Mouse (Mus musculus) lung, adult 2 months (tissue): ENCODE results near the gene Mphosph10.

Experiments used
- CTCF ChIP-seq: fragments of 200-500 bp; IDR thresholded peaks from 2 replicates; pipeline ENCODE4 v1.5.1; 2011; ENCODE audit warnings: mild to moderate bottlenecking, low read length, control low read depth; ENCODE audit not compliant: insufficient read depth
- POLR2A ChIP-seq: fragments of 200-500 bp; IDR thresholded peaks from 2 replicates; pipeline ENCODE4 v1.6.1; 2011; ENCODE audit warnings: low read depth, mild to moderate bottlenecking, control low read depth, low read length, borderline replicate concordance; ENCODE audit errors: extremely low read depth

DNA sequence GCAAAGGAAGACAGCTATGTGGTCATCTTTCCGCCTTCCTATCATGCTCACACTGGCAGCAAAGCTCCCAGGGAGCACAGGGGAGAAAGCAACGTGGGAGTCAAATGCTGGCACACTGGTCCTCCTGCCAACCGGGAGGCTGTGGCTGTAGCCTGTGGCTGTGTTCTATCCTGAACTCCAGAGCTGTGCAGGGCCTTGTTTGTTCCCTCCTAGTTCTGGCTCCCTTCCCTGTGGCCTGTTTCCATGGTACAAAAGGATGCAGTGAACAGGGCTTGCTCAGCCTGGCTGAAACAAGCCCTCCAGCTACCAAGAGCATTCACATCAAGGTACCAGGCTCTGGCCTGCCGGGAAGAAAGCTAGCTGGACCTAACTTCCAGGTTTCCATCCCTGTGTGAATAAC lies 41.0 kb downstream of the Mphosph10 start:
- TF ChIP-seq CTCF = no peak
- TF ChIP-seq POLR2A = no peak
